Mouse (Mus musculus) liver, embryonic 14.5 days (tissue): ENCODE data around the gene Fam189a2.

ENCODE experiments used
- CTCF ChIP-seq: IDR thresholded peaks from 2 replicates; pipeline ENCODE4 v1.5.1; 2016; ENCODE audit warnings: antibody characterized with exemption, low read depth, control low read depth
- EP300 ChIP-seq: IDR thresholded peaks from 2 replicates; pipeline ENCODE4 v1.6.1; 2016; ENCODE audit warnings: antibody characterized with exemption, low read depth

DNA sequence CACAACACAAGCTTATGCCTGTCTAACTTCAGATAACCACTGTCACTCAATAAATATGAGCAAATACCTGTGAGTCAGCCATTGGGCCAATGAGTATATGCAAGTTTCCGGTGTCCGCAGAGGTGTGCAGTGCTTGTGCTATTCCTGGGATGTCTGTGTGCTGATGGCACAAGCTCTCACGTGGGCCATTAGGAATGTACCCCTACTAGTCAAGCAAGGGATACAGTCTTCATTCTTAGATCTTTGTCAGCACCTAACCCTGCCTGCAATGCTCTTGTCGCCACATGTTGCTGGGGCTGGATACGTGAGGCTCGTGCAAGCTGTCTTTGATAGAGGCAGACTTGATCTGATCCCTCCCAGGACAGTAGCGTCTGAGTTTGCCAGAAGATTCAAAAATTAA, 45.7 kb upstream of the Fam189a2 start:
- TF ChIP-seq EP300 (no peak), CTCF (no peak)
